In the genomic region with DNA sequence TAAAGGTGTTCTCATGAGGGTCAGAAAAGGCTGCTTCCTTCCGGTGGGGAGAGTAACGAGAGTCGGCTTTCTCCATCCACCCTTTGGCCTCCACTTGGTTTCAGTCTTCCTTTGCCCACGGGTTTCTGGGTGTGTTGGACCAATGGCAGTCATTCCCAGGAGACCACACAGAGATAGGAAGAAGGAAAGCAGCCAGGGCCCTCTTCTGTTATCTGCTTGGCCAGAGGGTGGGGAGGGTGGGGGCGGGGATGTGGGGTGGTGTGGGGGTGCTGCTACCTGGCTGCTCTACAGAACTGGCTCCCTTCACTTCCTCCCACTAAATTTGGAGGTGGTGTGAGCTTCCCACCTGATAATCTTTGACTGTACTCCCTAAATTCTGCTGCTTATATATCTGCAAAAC, we compare ENCODE assay signal across 9 mouse cellular contexts. TPM values are rescaled to one million over a fixed set of nuclear protein-coding genes. Genes with fewer than 3 reads are reported as not detected.
A peak's percentile ranks its signal among the peaks of the same experiment; 100 is the strongest.
DNase-seq lines count a peak whose midpoint lies in the region; ATAC-seq lines count a peak whose summit lies in the region.
"Had no signal": no experiment of that assay in that cellular context is flagged by ENCODE, and none has a peak within 500 bp of the region (broad histone marks: within the 10 kb centered on the region; RNA-seq: fewer than 3 reads in every experiment).

No protein-coding gene starts in this region.

- H3K27ac ChIP-seq in hindbrain, embryonic 10.5 days: peak overlapping the region; percentile 99
- no peak overlapping the region for H3K27ac ChIP-seq in hindbrain, embryonic 13.5 days
- no peak overlapping the region; the same call in 1 of the 2 replicates for H3K27ac ChIP-seq in heart, embryonic 11.5 days (ENCODE audit: low read depth, low read length)
- H3K27ac ChIP-seq in limb, embryonic 10.5 days: 0 out of 2 replicates have a peak overlapping the region, but pooled peaks have one; percentile 97
- no peak overlapping the region for H3K27ac ChIP-seq in midbrain, embryonic 16.5 days (ENCODE audit: low read length)
- H3K27ac ChIP-seq: left cerebral cortex, adult 2 months had no signal

- ATAC-seq in hindbrain, embryonic 13.5 days (ENCODE audit: low FRiP score): no peak
- no peak for ATAC-seq in heart, embryonic 11.5 days (replicated peaks; ENCODE audit: insufficient number of reproducible peaks, low FRiP score, low TSS enrichment)
- ATAC-seq in midbrain, embryonic 16.5 days: no peak

- H3K9ac ChIP-seq in hindbrain, embryonic 13.5 days: no peak overlapping the region
- H3K9ac ChIP-seq in heart, embryonic 11.5 days (ENCODE audit: low read depth, low read length): 0 out of 2 replicates have a peak overlapping the region, but pooled peaks have one; percentile 12
- H3K9ac ChIP-seq in midbrain, embryonic 16.5 days (ENCODE audit: low read depth, low read length): no peak overlapping the region

- peak overlapping the region; percentile 91 for H3K4me3 ChIP-seq in hindbrain, embryonic 10.5 days
- H3K4me3 ChIP-seq in hindbrain, embryonic 13.5 days: no peak overlapping the region
- peak overlapping the region; percentile 78; the same call in 1 of the 2 replicates for H3K4me3 ChIP-seq in heart, embryonic 11.5 days (ENCODE audit: low read depth, low read length)
- H3K4me3 ChIP-seq in limb, embryonic 10.5 days: peak overlapping the region; percentile 92; the same call in 1 of the 2 replicates
- H3K4me3 ChIP-seq in midbrain, embryonic 16.5 days (ENCODE audit: low read depth, low read length): no peak overlapping the region

- H3K4me1 ChIP-seq in hindbrain, embryonic 10.5 days (replicated peaks): peaks cover 51% of the 10 kb centered on the region
- H3K4me1 ChIP-seq in hindbrain, embryonic 13.5 days (replicated peaks): peaks cover 32% of the 10 kb centered on the region
- H3K4me1 ChIP-seq in heart, embryonic 11.5 days (ENCODE audit: control insufficient read depth, insufficient read depth, low read length): peaks cover 25% of the 10 kb centered on the region
- H3K4me1 ChIP-seq in limb, embryonic 10.5 days: peaks cover 42% of the 10 kb centered on the region
- H3K4me1 ChIP-seq in midbrain, embryonic 16.5 days (ENCODE audit: control insufficient read depth, insufficient read depth, low read length): peaks cover 27% of the 10 kb centered on the region

- 34% methylated on average over 5 of the region's 5 CpGs for WGBS in hindbrain, embryonic 10.5 days
- WGBS in hindbrain, embryonic 13.5 days: 32% methylated on average over 5 of the region's 5 CpGs
- WGBS in heart, embryonic 11.5 days (ENCODE audit: insufficient replicate concordance): 1% methylated on average over 5 of the region's 5 CpGs
- WGBS in limb, embryonic 10.5 days: 23% methylated on average over 5 of the region's 5 CpGs
- WGBS in midbrain, embryonic 16.5 days: 27% methylated on average over 4 of the region's 5 CpGs

- H3K9me3 ChIP-seq in hindbrain, embryonic 10.5 days: no peaks in the 10 kb centered on the region
- H3K9me3 ChIP-seq in hindbrain, embryonic 13.5 days: no peaks in the 10 kb centered on the region
- no peaks in the 10 kb centered on the region for H3K9me3 ChIP-seq in heart, embryonic 11.5 days (replicated peaks; ENCODE audit: control insufficient read depth, low read length)
- no peaks in the 10 kb centered on the region for H3K9me3 ChIP-seq in limb, embryonic 10.5 days (replicated peaks)
- H3K9me3 ChIP-seq in midbrain, embryonic 16.5 days (replicated peaks; ENCODE audit: control insufficient read depth, low read length, poor library complexity, severe bottlenecking): no peaks in the 10 kb centered on the region

- no peaks in the 10 kb centered on the region for H3K36me3 ChIP-seq in hindbrain, embryonic 10.5 days
- no peaks in the 10 kb centered on the region for H3K36me3 ChIP-seq in hindbrain, embryonic 13.5 days
- H3K36me3 ChIP-seq in heart, embryonic 11.5 days (ENCODE audit: control insufficient read depth, insufficient read depth, low read length): no peaks in the 10 kb centered on the region
- H3K36me3 ChIP-seq in limb, embryonic 10.5 days: no peaks in the 10 kb centered on the region
- no peaks in the 10 kb centered on the region for H3K36me3 ChIP-seq in midbrain, embryonic 16.5 days (ENCODE audit: control insufficient read depth, insufficient read depth, low read length)

- DNase-seq in hindbrain, embryonic 10.5 days (ENCODE audit: low spot score): no peak
- DNase-seq in limb, embryonic 10.5 days (ENCODE audit: low spot score): no peak
- DNase-seq in right cerebral cortex, adult 18-20 months: no peak
- DNase-seq in ovary, adult 18-20 months (ENCODE audit: low spot score): no peak
- DNase-seq in left cerebral cortex, adult 8-10 months (ENCODE audit: low spot score in 2 of 2): no peak

- peaks cover 14% of the 10 kb centered on the region for H3K27me3 ChIP-seq in hindbrain, embryonic 10.5 days (ENCODE audit: insufficient read depth, poor library complexity, severe bottlenecking)
- 0 out of 2 replicates have a peak, but pooled peaks cover 5% of the 10 kb centered on the region for H3K27me3 ChIP-seq in hindbrain, embryonic 13.5 days
- no peaks in the 10 kb centered on the region for H3K27me3 ChIP-seq in heart, embryonic 11.5 days (ENCODE audit: control insufficient read depth, insufficient read depth, low read length)
- peaks cover 32% of the 10 kb centered on the region for H3K27me3 ChIP-seq in limb, embryonic 10.5 days (ENCODE audit: low read depth, poor library complexity, severe bottlenecking)
- H3K27me3 ChIP-seq in midbrain, embryonic 16.5 days (ENCODE audit: control insufficient read depth, insufficient read depth, low read depth, low read length): no peaks in the 10 kb centered on the region

- H3K4me2 ChIP-seq in hindbrain, embryonic 13.5 days: no peak overlapping the region; the same call in 1 of the 2 replicates
- H3K4me2 ChIP-seq in heart, embryonic 11.5 days: peak overlapping the region; percentile 72
- H3K4me2 ChIP-seq in midbrain, embryonic 16.5 days (ENCODE audit: low read length): peak overlapping the region; percentile 83; the same call in 1 of the 2 replicates

RNA-seq across cellular contexts. Expression of gene Rragd, which starts 1.2 kb away (rescaled TPM):
- 24.8 and 28.0 TPM in 2 replicates for polyA plus RNA-seq in hindbrain, embryonic 10.5 days (2016; fragmentation: Nextera tagmentation; extraction: Ambion mirVana)
- polyA plus RNA-seq in hindbrain, embryonic 13.5 days (2015; fragmentation: Nextera tagmentation; extraction: Ambion mirVana): 30.6 and 36.2 TPM in 2 replicates
- polyA plus RNA-seq in heart, embryonic 11.5 days (2014; fragmentation: Nextera tagmentation; extraction: Ambion mirVana): 47.8 and 54.1 TPM in 2 replicates
- polyA plus RNA-seq in limb, embryonic 10.5 days (2016; fragmentation: Nextera tagmentation; extraction: Ambion mirVana): 17.0 and 21.2 TPM in 2 replicates
- polyA plus RNA-seq in midbrain, embryonic 16.5 days (2015; fragmentation: Nextera tagmentation; extraction: Ambion mirVana): 38.3 and 39.4 TPM in 2 replicates
- total RNA-seq in left cerebral cortex, adult 8-10 months (2022): 100 to 1,000 TPM in 2 of 4 experiments, 10 to 100 TPM in 2; 95.8 to 117 (median 104) TPM

RNA-seq across cellular contexts. Expression of gene Ankrd6, which starts 31.0 kb away (rescaled TPM):
- 24.0 and 27.1 TPM in 2 replicates for polyA plus RNA-seq in hindbrain, embryonic 10.5 days (2016; fragmentation: Nextera tagmentation; extraction: Ambion mirVana)
- 19.0 and 22.4 TPM in 2 replicates for polyA plus RNA-seq in hindbrain, embryonic 13.5 days (2015; fragmentation: Nextera tagmentation; extraction: Ambion mirVana)
- polyA plus RNA-seq in heart, embryonic 11.5 days (2014; fragmentation: Nextera tagmentation; extraction: Ambion mirVana): 5.4 and 7.1 TPM in 2 replicates
- polyA plus RNA-seq in limb, embryonic 10.5 days (2016; fragmentation: Nextera tagmentation; extraction: Ambion mirVana): 8.4 and 9.6 TPM in 2 replicates
- 35.7 and 37.9 TPM in 2 replicates for polyA plus RNA-seq in midbrain, embryonic 16.5 days (2015; fragmentation: Nextera tagmentation; extraction: Ambion mirVana)
- total RNA-seq in left cerebral cortex, adult 8-10 months (2022): 10 to 100 TPM; 40.6 to 48.4 (median 40.7) TPM

RNA-seq across cellular contexts. Expression of gene Ube2j1, which starts 49.6 kb away (rescaled TPM):
- polyA plus RNA-seq in hindbrain, embryonic 10.5 days (2016; fragmentation: Nextera tagmentation; extraction: Ambion mirVana): 47.4 and 49.0 TPM in 2 replicates
- 56.2 and 60.5 TPM in 2 replicates for polyA plus RNA-seq in hindbrain, embryonic 13.5 days (2015; fragmentation: Nextera tagmentation; extraction: Ambion mirVana)
- 39.7 and 42.1 TPM in 2 replicates for polyA plus RNA-seq in heart, embryonic 11.5 days (2014; fragmentation: Nextera tagmentation; extraction: Ambion mirVana)
- 38.3 and 38.7 TPM in 2 replicates for polyA plus RNA-seq in limb, embryonic 10.5 days (2016; fragmentation: Nextera tagmentation; extraction: Ambion mirVana)
- 63.2 and 66.4 TPM in 2 replicates for polyA plus RNA-seq in midbrain, embryonic 16.5 days (2015; fragmentation: Nextera tagmentation; extraction: Ambion mirVana)
- total RNA-seq in left cerebral cortex, adult 8-10 months (2022): 100 to 1,000 TPM; 107 to 123 (median 109) TPM

Comparison
In these comparisons a context has a peak if more than half of its experiments do, and no peak if none do; other contexts are left out.
1. H3K27ac ChIP-seq: peak in hindbrain, embryonic 10.5 days (single experiment) and limb, embryonic 10.5 days (single experiment); none in hindbrain, embryonic 13.5 days (single experiment), heart, embryonic 11.5 days (single experiment) and midbrain, embryonic 16.5 days (single experiment).
2. H3K4me3 ChIP-seq: peak in hindbrain, embryonic 10.5 days (single experiment), heart, embryonic 11.5 days (single experiment) and limb, embryonic 10.5 days (single experiment); none in hindbrain, embryonic 13.5 days (single experiment) and midbrain, embryonic 16.5 days (single experiment).